Mouse (Mus musculus): ENCODE data around the gene Rbp2.

Gene Rbp2

GRCm38 (mm10) chr9:98485815-98486214 lies at the start of gene Rbp2:
TSS of gene Rbp2 (plus strand) at chr9:98486115.
- DNase-seq = no peak

- DNase-seq = no peak
Measured at GRCm38 (mm10) chr9:98437819-98438218, 48.1 kb upstream of the Rbp2 start.

GRCm38 (mm10) chr9:98439091-98439490 lies 46.8 kb upstream of the Rbp2 start:
- no peak for DNase-seq

GRCm38 (mm10) chr9:98442638-98443037 lies 43.3 kb upstream of the Rbp2 start:
- DNase-seq = peak; percentile 48

GRCm38 (mm10) chr9:98445359-98446149 lies 40.4 kb upstream of the Rbp2 start:
- DNase-seq = no peak

- no peak for DNase-seq
Measured at GRCm38 (mm10) chr9:98450976-98451375, 34.9 kb upstream of the Rbp2 start.

GRCm38 (mm10) chr9:98466709-98467108 lies 19.2 kb upstream of the Rbp2 start:
- no peak for DNase-seq

GRCm38 (mm10) chr9:98480172-98480749 lies 5.7 kb upstream of the Rbp2 start:
- no peak for DNase-seq

- DNase-seq = no peak
Measured at GRCm38 (mm10) chr9:98482256-98482655, 3.7 kb upstream of the Rbp2 start.

- DNase-seq = no peak
Measured at GRCm38 (mm10) chr9:98485020-98485419, 895 bp upstream of the Rbp2 start.

GRCm38 (mm10) chr9:98487273-98487672 lies 1.4 kb downstream of the Rbp2 start:
- DNase-seq = no peak

- no peak for DNase-seq
Measured at GRCm38 (mm10) chr9:98489532-98489931, 3.6 kb downstream of the Rbp2 start.

GRCm38 (mm10) chr9:98490128-98490527 lies 4.2 kb downstream of the Rbp2 start:
- no peak for DNase-seq

GRCm38 (mm10) chr9:98491071-98491470 lies 5.2 kb downstream of the Rbp2 start:
- no peak for DNase-seq

GRCm38 (mm10) chr9:98492212-98492611 lies 6.3 kb downstream of the Rbp2 start:
- no peak for DNase-seq

GRCm38 (mm10) chr9:98492821-98493220 lies 6.9 kb downstream of the Rbp2 start:
- no peak for DNase-seq

- no peak for DNase-seq
Measured at GRCm38 (mm10) chr9:98497157-98497556, 11.2 kb downstream of the Rbp2 start.

GRCm38 (mm10) chr9:98497990-98498389 lies 12.1 kb downstream of the Rbp2 start:
- no peak for DNase-seq

GRCm38 (mm10) chr9:98498717-98499268 lies 12.9 kb downstream of the Rbp2 start:
- no peak for DNase-seq

GRCm38 (mm10) chr9:98499601-98500000 lies 13.7 kb downstream of the Rbp2 start:
- DNase-seq = no peak

GRCm38 (mm10) chr9:98507480-98507879 lies 21.6 kb downstream of the Rbp2 start:
- DNase-seq = no peak

- DNase-seq = no peak
Measured at GRCm38 (mm10) chr9:98510363-98511055, 24.6 kb downstream of the Rbp2 start.

- no peak for DNase-seq
Measured at GRCm38 (mm10) chr9:98523872-98524271, 38.0 kb downstream of the Rbp2 start.
